Mouse (Mus musculus): ENCODE results near the gene Gsdma3. TPM values are rescaled to one million over a fixed set of nuclear protein-coding genes. Genes with fewer than 3 reads are reported as not detected.
"Not testable (repeated sequence)": the region's sequence is repeated elsewhere in the genome, so short reads cannot be mapped to it uniquely, and the experiment has no call there.

Gsdma3 gene
- polyA plus RNA-seq, 1 experiment, result not detected

- no peak for DNase-seq (ENCODE audit: low read depth)
Measured at GRCm38 (mm10) chr11:98668984-98669383, 42.8 kb downstream of the Gsdma3 start.

DNA sequence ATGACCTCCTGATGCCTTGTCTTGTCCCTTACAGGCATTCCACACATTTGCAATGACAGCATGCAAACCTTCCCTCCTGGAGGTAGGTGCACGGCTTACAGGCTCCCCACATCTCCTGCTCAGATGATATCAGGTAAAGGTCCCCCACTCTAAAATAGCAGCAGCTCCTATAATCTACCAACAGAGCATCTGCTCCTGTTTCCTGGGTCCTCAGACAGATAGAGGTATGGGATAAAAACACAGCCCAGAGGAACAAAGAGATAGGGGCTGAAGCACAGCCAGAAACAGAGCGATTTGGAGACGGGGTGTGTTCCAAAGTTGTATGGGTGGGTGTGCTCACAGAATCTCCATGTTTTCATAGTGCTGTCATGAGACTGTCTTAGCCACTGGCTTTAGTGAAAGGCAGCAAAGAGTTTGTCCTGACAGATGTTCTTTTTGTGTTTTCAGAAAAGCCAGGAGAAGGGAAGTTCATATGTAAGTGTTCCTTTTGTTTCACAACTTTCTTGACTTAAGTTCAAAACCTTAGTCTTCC lies 45.2 kb downstream of the Gsdma3 start:
- no peak for DNase-seq (ENCODE audit: low read depth)

GRCm38 (mm10) chr11:98671857-98672256 lies 45.7 kb downstream of the Gsdma3 start:
- no peak for DNase-seq (ENCODE audit: low read depth)

GRCm38 (mm10) chr11:98672482-98672881 lies 46.3 kb downstream of the Gsdma3 start:
- DNase-seq (ENCODE audit: low read depth), result no peak

DNA sequence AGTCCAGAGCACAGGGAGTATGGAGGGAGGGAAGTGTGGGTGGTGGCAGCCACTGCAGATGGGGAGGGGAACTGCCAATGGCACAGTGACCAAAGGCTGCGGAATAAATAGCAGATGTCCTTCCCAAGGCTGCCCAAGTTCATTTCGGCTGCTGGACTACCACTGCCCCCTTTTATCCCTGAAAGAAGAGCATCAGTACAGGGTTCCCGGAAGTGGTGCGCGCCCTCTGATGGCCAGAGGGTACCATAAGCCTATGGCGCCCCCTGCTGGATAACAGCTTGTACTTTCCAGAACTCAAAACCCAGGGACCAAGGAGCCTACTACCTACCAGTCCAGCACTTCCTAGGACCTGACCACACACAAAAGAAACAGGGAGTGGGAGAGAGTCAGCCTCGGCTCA lies 47.0 kb downstream of the Gsdma3 start:
- not testable (repeated sequence) for DNase-seq (ENCODE audit: low read depth)

DNA sequence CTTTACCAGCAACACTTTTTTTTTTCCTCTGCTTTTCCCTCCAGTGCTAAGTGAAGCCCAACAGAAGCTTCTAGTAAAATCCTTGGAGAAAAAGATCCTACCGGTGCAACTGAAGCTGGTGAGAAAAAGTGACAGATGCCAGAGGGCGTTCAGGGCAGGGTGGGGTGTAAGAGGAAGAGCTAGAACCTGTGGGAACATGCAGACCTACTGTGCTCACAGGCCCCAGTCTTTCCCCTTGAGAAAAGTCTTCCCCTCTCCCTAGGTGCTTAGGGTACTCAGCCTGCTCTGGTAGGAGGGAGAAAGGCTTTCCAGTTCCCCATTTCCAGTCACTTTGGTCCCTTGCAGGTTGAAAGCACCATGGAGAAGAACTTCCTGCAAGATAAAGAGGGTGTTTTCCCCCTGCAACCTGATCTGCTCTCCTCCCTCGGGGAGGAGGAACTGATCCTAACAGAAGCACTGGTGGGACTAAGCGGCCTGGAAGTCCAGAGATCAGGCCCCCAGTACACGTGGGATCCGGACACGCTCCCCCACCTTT lies 49.7 kb downstream of the Gsdma3 start:
- no peak for DNase-seq (ENCODE audit: low read depth)

DNA sequence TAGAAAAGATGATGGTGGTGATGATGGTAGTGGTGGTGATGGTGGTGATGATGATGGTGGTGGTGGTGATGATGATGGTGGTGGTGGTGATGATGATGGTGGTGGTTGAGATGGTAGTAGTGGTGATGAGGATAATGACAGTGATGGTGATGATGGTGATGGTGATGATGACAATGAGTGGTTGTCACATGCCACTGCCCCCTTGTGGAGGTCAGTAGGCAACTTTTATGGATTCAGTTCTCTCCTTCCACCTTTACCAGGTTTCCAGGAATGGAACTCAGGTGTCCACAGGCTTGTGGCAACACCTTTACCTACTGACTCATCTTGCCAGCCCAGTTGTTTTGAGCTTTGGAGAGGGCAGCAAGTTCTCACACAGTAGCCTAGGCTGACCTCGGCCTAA lies 53.9 kb downstream of the Gsdma3 start:
- DNase-seq (ENCODE audit: low read depth), result no peak

- DNase-seq (ENCODE audit: low read depth), result not testable (repeated sequence)
Measured at GRCm38 (mm10) chr11:98680595-98680994, 54.4 kb downstream of the Gsdma3 start.

DNA sequence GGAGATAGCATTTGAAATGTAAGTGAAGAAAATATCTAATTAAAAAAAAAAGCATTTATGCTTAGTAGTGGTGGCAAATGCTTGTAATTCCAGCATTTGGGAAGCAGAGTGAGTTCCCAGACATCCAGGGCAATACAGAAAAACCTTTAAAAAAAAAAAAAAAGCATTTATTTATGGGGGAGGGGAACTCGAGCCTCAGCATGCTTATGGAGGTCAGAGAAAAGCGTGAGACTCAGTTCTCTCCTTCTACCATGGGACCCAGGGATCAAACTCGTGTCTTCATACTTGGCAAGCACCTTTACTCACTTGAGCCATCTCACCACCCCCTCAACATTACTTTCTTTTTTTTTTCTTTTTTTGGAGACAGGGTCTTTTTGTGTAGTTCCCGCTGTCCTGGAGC lies 55.0 kb downstream of the Gsdma3 start:
- DNase-seq (ENCODE audit: low read depth), result no peak

DNA sequence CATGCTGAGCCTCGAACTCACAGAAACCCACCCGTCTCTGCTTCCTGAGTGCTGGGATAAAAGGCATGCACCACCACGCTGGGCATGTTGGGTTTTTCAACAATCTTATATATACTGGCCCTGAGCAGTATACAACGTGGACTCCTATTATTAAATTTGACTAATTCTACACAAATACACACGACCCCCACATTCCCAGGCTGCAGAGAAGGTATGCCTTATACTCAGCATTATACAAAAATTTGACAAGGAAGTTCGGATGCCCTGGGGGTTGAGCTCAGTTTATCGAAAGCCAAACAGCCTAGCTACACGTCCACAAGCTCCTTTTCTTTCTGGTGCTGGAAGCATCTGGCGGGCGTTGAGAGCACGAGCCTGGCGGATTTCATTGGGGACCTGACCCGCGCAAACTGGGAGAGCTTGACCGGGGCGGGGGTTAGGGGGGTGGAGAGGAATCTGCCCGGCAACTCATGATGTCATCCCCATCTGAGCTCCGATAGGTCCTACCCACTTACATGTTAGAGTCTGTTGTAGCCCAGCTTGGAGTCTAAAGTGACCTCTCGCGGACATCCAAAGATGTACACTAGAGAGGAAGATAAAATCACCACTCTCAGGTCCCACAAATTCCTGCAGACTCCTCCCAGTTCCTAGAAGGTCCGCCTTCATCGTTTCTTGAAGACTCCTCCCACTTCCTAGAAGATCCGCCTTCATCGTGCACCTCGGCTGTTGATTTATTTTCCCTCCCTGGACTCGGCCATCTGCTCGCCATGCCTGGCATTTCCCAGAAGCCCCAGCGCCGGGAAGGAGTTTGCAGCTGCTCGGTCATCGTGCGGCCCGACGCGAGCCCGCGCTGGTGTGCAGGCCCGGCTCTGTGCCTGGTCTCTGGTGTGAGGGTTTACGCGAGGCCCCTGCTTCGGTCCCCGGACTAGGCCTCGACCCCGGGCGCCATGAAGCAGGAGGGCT lies 55.9 kb downstream of the Gsdma3 start, which contains the start of gene Psmd3:
Psmd3 (plus strand) TSS at position 769 of the 960 bp plus-strand sequence.
- DNase-seq (ENCODE audit: low read depth), result peak; percentile 92

- no peak for DNase-seq (ENCODE audit: low read depth)
Measured at GRCm38 (mm10) chr11:98682811-98683210, 56.7 kb downstream of the Gsdma3 start.

DNA sequence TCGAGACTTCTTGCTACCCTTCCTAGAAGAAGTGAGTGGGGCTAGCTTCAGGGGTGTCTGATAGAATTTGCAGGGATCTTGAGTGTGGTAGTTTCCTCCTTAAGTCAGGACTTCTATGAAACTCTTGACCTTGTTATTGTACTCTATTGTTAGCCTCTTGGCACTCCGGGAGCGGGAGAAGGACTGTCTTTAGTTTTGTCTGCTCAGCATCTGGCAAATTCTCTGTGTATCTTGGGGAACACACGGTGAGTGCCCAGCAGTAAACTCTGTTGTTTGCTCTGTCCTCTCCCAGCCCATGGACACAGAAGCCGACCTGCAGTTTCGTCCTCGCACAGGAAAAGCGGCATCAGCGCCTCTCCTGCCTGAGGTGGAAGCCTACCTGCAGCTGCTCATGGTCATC lies 59.5 kb downstream of the Gsdma3 start:
- no peak for DNase-seq (ENCODE audit: low read depth)

DNA sequence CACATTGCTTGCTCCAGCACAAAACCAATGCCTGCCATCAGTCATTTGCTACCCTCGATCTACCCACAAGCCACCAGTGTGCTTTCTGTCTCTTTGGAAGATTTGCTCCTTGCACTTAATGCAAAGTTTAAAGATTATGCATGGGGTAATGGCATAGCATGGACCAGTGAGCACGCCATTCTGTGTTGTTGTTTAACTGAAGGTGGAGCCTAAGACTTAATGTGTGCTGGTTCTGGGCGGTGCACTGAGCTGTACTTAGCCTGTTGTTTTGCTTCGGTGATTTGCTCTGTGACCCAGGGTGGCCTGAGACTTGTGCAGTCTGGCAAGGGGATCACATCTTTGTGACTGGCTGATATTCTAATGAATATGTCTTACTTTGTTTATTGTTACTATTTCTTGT lies 60.8 kb downstream of the Gsdma3 start:
- no peak for DNase-seq (ENCODE audit: low read depth)

Other genes with a start within 250 kb of the Gsdma3 start
- 0.85 and 2.9 TPM in 2 replicates for gene Tcap, start 242.5 kb upstream of the Gsdma3 start, polyA plus RNA-seq (2012; rRNA removed)
- 7.5 and 32.4 TPM in 2 replicates for gene Pnmt, start 239.9 kb upstream of the Gsdma3 start, polyA plus RNA-seq (2012; rRNA removed)
- 29.5 and 30.4 TPM in 2 replicates for gene Pgap3, start 225.9 kb upstream of the Gsdma3 start, polyA plus RNA-seq (2012; rRNA removed)
- gene Erbb2, start 213.9 kb upstream of the Gsdma3 start, polyA plus RNA-seq (2012; rRNA removed), result 33.8 and 35.3 TPM in 2 replicates
- 217 and 228 TPM in 2 replicates for gene Mien1, start 187.4 kb upstream of the Gsdma3 start, polyA plus RNA-seq (2012; rRNA removed)
- 54.7 and 54.8 TPM in 2 replicates for gene Grb7, start 180.0 kb upstream of the Gsdma3 start, polyA plus RNA-seq (2012; rRNA removed)
- gene Ikzf3, start 80.3 kb upstream of the Gsdma3 start, polyA plus RNA-seq (2012; rRNA removed), result 0.82 and 0.98 TPM in 2 replicates
- 0.47 and 1.1 TPM in 2 replicates for gene Zpbp2, start 75.3 kb upstream of the Gsdma3 start, polyA plus RNA-seq (2012; rRNA removed)
- 161 and 192 TPM in 2 replicates for gene Ormdl3, start 39.0 kb upstream of the Gsdma3 start, polyA plus RNA-seq (2012; rRNA removed)
- not detected in 2 replicates for gene Lrrc3c, start 28.1 kb upstream of the Gsdma3 start, polyA plus RNA-seq (2012; rRNA removed)
- gene Gm12355, start 699 bp upstream of the Gsdma3 start, polyA plus RNA-seq (2012; rRNA removed), result not detected in 2 replicates
- gene Gsdma2, start 20.4 kb downstream of the Gsdma3 start, polyA plus RNA-seq (2012; rRNA removed), result not detected in 2 replicates
- gene Gsdma, start 38.0 kb downstream of the Gsdma3 start, polyA plus RNA-seq (2012; rRNA removed), result 0.05 and 0.09 TPM in 2 replicates
- 184 and 186 TPM in 2 replicates for gene Psmd3, start 56.2 kb downstream of the Gsdma3 start, polyA plus RNA-seq (2012; rRNA removed)
- gene Csf3, start 74.9 kb downstream of the Gsdma3 start, polyA plus RNA-seq (2012; rRNA removed), result 1.1 and 2.8 TPM in 2 replicates
- gene Med24, start 103.1 kb downstream of the Gsdma3 start, polyA plus RNA-seq (2012; rRNA removed), result 77.3 and 78.0 TPM in 2 replicates
- gene Thra, start 114.3 kb downstream of the Gsdma3 start, polyA plus RNA-seq (2012; rRNA removed), result 73.1 and 89.0 TPM in 2 replicates
- gene Nr1d1, start 149.0 kb downstream of the Gsdma3 start, polyA plus RNA-seq (2012; rRNA removed), result 76.6 and 109 TPM in 2 replicates
- 25.4 and 37.2 TPM in 2 replicates for gene Msl1, start 169.2 kb downstream of the Gsdma3 start, polyA plus RNA-seq (2012; rRNA removed)
- gene Casc3, start 178.5 kb downstream of the Gsdma3 start, polyA plus RNA-seq (2012; rRNA removed), result 22.5 and 22.8 TPM in 2 replicates
- gene Rapgefl1, start 210.4 kb downstream of the Gsdma3 start, polyA plus RNA-seq (2012; rRNA removed), result 4.0 and 4.9 TPM in 2 replicates
- gene Wipf2, start 237.3 kb downstream of the Gsdma3 start, polyA plus RNA-seq (2012; rRNA removed), result 6.2 and 7.8 TPM in 2 replicates